Comparison of ENCODE assay signal across 9 mouse cellular contexts in the genomic region with DNA sequence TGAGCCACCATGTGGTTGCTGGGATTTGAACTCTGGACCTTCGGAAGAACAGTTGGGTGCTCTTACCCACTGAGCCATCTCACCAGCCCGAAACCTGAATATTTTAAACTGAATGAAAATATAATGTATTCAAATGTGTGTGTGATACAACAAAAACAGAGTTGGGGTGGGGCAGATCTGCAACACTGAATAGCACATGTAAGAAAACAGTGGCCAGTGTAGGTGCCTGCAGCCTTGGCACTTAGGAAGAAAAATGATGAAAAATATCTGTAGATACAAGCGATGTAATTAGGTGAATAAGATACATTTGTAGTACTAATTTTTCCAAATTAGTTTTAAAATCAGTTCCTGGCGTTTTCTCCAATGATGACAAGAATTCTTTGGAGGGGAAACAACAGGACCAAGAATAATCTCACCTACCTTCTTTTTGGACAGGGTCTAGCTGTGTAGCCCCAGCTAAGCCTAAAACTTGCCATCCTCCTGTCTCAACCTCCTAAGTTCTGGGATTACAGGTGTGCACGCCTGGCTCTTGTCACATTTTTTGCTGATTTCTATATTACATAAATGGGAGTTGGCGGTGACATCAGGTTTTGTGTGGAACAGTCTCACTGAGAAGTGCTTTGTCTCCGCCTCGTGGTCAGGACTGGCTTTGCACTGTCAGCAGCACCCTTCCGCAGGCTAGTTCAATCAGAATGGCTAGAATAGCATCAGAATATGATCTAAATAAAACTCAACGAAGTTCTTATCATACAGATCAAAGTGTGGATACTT. TPM values are rescaled to one million over a fixed set of nuclear protein-coding genes. Genes with fewer than 3 reads are reported as not detected.
DNase-seq lines count a peak whose midpoint lies in the region; ATAC-seq and TF ChIP-seq lines count a peak whose summit lies in the region.
"Had no signal": no experiment of that assay in that cellular context is flagged by ENCODE, and none has a peak within 500 bp of the region (broad histone marks: within the 10 kb centered on the region; RNA-seq: fewer than 3 reads in every experiment).

No protein-coding gene starts in this region.

- H3K4me3 ChIP-seq in heart, postnatal 0 days (ENCODE audit: low read depth, low read length), result no peak overlapping the region
- no peak overlapping the region for H3K4me3 ChIP-seq in liver, embryonic 16.5 days (ENCODE audit: low read depth, low read length)
- H3K4me3 ChIP-seq in neural tube, embryonic 14.5 days (ENCODE audit: low read depth, low read length), result no peak overlapping the region
- peak overlapping the region; percentile 72 for H3K4me3 ChIP-seq in testis, adult 2 months (ENCODE audit: control insufficient read depth, low read depth, low read length)
- H3K4me3 ChIP-seq: embryonic facial prominence, embryonic 15.5 days had no signal

- no peak overlapping the region for H3K4me2 ChIP-seq in heart, postnatal 0 days (ENCODE audit: low read depth, low read length)
- no peak overlapping the region for H3K4me2 ChIP-seq in liver, embryonic 16.5 days (ENCODE audit: low read depth, low read length)
- no peak overlapping the region for H3K4me2 ChIP-seq in neural tube, embryonic 14.5 days (ENCODE audit: low read depth, low read length)
- H3K4me2 ChIP-seq: embryonic facial prominence, embryonic 15.5 days had no signal

- ATAC-seq in heart, postnatal 0 days (ENCODE audit: insufficient read depth, low read depth), result peak; percentile 77
- ATAC-seq in liver, embryonic 16.5 days (ENCODE audit: low read depth), result peak; percentile 56
- ATAC-seq in neural tube, embryonic 14.5 days (ENCODE audit: low read depth), result peak; percentile 92

- no peaks in the 10 kb centered on the region for H3K27me3 ChIP-seq in heart, postnatal 0 days (ENCODE audit: control insufficient read depth, insufficient read depth, low read length)
- H3K27me3 ChIP-seq in liver, embryonic 16.5 days (ENCODE audit: control insufficient read depth, insufficient read depth, low read depth, low read length), result no peaks in the 10 kb centered on the region
- H3K27me3 ChIP-seq in neural tube, embryonic 14.5 days (ENCODE audit: control insufficient read depth, insufficient read depth, low read length), result no peaks in the 10 kb centered on the region
- no peaks in the 10 kb centered on the region for H3K27me3 ChIP-seq in testis, adult 2 months (ENCODE audit: control insufficient read depth, insufficient read depth, low read length)
- H3K27me3 ChIP-seq: embryonic facial prominence, embryonic 15.5 days had no signal

- no peak overlapping the region for H3K27ac ChIP-seq in heart, postnatal 0 days (ENCODE audit: low read depth)
- no peak overlapping the region for H3K27ac ChIP-seq in liver, embryonic 16.5 days (ENCODE audit: low read length)
- no peak overlapping the region for H3K27ac ChIP-seq in neural tube, embryonic 14.5 days (ENCODE audit: low read depth, low read length)
- peak overlapping the region; percentile 39; the same call in 1 of the 2 replicates for H3K27ac ChIP-seq in testis, adult 2 months (ENCODE audit: control insufficient read depth, insufficient read depth, low read depth, low read length)
- H3K27ac ChIP-seq: embryonic facial prominence, embryonic 15.5 days had no signal

- no peak for TF ChIP-seq POLR2A in testis, adult 2 months (IDR thresholded peaks at IDR 0.05; ENCODE audit: control insufficient read depth, low read depth, low read length)

- peaks cover 22% of the 10 kb centered on the region for H3K36me3 ChIP-seq in heart, postnatal 0 days (replicated peaks; ENCODE audit: control insufficient read depth, insufficient read depth, low read length)
- no peaks in the 10 kb centered on the region; the same call in 1 of the 2 replicates for H3K36me3 ChIP-seq in liver, embryonic 16.5 days (ENCODE audit: control insufficient read depth, insufficient read depth)
- no peaks in the 10 kb centered on the region for H3K36me3 ChIP-seq in neural tube, embryonic 14.5 days (ENCODE audit: control insufficient read depth, insufficient read depth, low read length)
- H3K36me3 ChIP-seq in testis, adult 2 months (ENCODE audit: control insufficient read depth, insufficient read depth, low read length), result peaks cover 4% of the 10 kb centered on the region; the same call in 1 of the 2 replicates

- DNase-seq in CD4-positive, CD25-positive, alpha-beta regulatory T cell, adult 2 months (ENCODE audit: low read depth, low spot score), result peak; percentile 81
- peak; percentile 98 for DNase-seq in brain, adult 2 months (ENCODE audit: low read depth, low spot score)
- peak; percentile 73 for DNase-seq in fibroblast of lung, adult 2 months (ENCODE audit: low read depth)
- peak; percentile 77 for DNase-seq in heart, postnatal 0 days (ENCODE audit: low spot score)
- peak; percentile 93 to 94 for DNase-seq in kidney, postnatal 4 days

- no peaks in the 10 kb centered on the region for H3K4me1 ChIP-seq in heart, postnatal 0 days (ENCODE audit: control insufficient read depth, insufficient read depth)
- H3K4me1 ChIP-seq in liver, embryonic 16.5 days (ENCODE audit: control insufficient read depth, low read depth, low read length), result peaks cover 6% of the 10 kb centered on the region
- H3K4me1 ChIP-seq in neural tube, embryonic 14.5 days (ENCODE audit: control insufficient read depth, insufficient read depth, low read length), result no peaks in the 10 kb centered on the region; the same call in 1 of the 2 replicates
- H3K4me1 ChIP-seq in testis, adult 2 months (ENCODE audit: control insufficient read depth, insufficient read depth, low read length), result peaks cover 5% of the 10 kb centered on the region
- H3K4me1 ChIP-seq: embryonic facial prominence, embryonic 15.5 days had no signal

- no peak for TF ChIP-seq EP300 in heart, postnatal 0 days (IDR thresholded peaks at IDR 0.05; ENCODE audit: low read depth)

- TF ChIP-seq CTCF in heart, postnatal 0 days (IDR thresholded peaks at IDR 0.05; ENCODE audit: low read depth), result peak; percentile 95
- peak; percentile 80; the same call in 1 of the 2 replicates for TF ChIP-seq CTCF in testis, adult 2 months (IDR thresholded peaks at IDR 0.05; ENCODE audit: control insufficient read depth, insufficient read depth, insufficient replicate concordance, low read depth, low read length)

- H3K9ac ChIP-seq in heart, postnatal 0 days (replicated peaks; ENCODE audit: low read depth, low read length), result no peak overlapping the region
- no peak overlapping the region for H3K9ac ChIP-seq in liver, embryonic 16.5 days (ENCODE audit: low read depth, low read length)
- H3K9ac ChIP-seq in neural tube, embryonic 14.5 days (replicated peaks; ENCODE audit: low read depth, low read length), result no peak overlapping the region
- H3K9ac ChIP-seq: embryonic facial prominence, embryonic 15.5 days had no signal

- H3K9me3 ChIP-seq in heart, postnatal 0 days (replicated peaks; ENCODE audit: control insufficient read depth, low read length), result no peaks in the 10 kb centered on the region
- no peaks in the 10 kb centered on the region for H3K9me3 ChIP-seq in liver, embryonic 16.5 days (replicated peaks; ENCODE audit: control insufficient read depth, low read length)
- H3K9me3 ChIP-seq in neural tube, embryonic 14.5 days (ENCODE audit: control insufficient read depth, low read length), result no peaks in the 10 kb centered on the region
- H3K9me3 ChIP-seq: embryonic facial prominence, embryonic 15.5 days had no signal

- 28% methylated on average over 10 of the region's 10 CpGs for WGBS in heart, postnatal 0 days
- 29% methylated on average over 10 of the region's 10 CpGs for WGBS in liver, embryonic 16.5 days (ENCODE audit: insufficient replicate concordance)
- 35% methylated on average over 10 of the region's 10 CpGs for WGBS in neural tube, embryonic 14.5 days

RNA-seq across cellular contexts. Expression of gene Cpeb3, which starts 57.1 kb away (rescaled TPM):
- total RNA-seq in heart, postnatal 0 days (2014; rRNA removed; ENCODE audit: low replicate concordance), result 19.6 and 21.8 TPM in 2 replicates
- polyA plus RNA-seq in heart, postnatal 0 days (2015; fragmentation: Nextera tagmentation; extraction: Ambion mirVana), result 13.5 and 13.7 TPM in 2 replicates
- polyA plus RNA-seq in liver, embryonic 16.5 days (2015; fragmentation: Nextera tagmentation; extraction: Ambion mirVana), result 3.7 and 3.8 TPM in 2 replicates
- 13.3 and 14.7 TPM in 2 replicates for polyA plus RNA-seq in neural tube, embryonic 14.5 days (2014; fragmentation: Nextera tagmentation; extraction: Ambion mirVana)
- 86.5 and 93.6 TPM in 2 replicates for polyA plus RNA-seq in testis, adult 2 months (2012; rRNA removed)

RNA-seq across cellular contexts. Expression of gene March5, which starts 58.2 kb away (rescaled TPM):
- total RNA-seq in heart, postnatal 0 days (2014; rRNA removed; ENCODE audit: low replicate concordance), result 72.7 and 80.9 TPM in 2 replicates
- 82.5 and 84.3 TPM in 2 replicates for polyA plus RNA-seq in heart, postnatal 0 days (2015; fragmentation: Nextera tagmentation; extraction: Ambion mirVana)
- polyA plus RNA-seq in liver, embryonic 16.5 days (2015; fragmentation: Nextera tagmentation; extraction: Ambion mirVana), result 143 and 145 TPM in 2 replicates
- polyA plus RNA-seq in neural tube, embryonic 14.5 days (2014; fragmentation: Nextera tagmentation; extraction: Ambion mirVana), result 121 and 126 TPM in 2 replicates
- polyA plus RNA-seq in testis, adult 2 months (2012; rRNA removed), result 27.5 and 31.2 TPM in 2 replicates
